Mouse (Mus musculus) R1 (cell line): ENCODE data around the gene Disp2.

Experiments used
- DNase-seq: peaks from one replicate; pipeline ENCODE4 v3.0.0-alpha.2; 2018; ENCODE audit warnings: low read depth, low spot score

The Disp2 gene

GRCm38 (mm10) chr2:118756103-118756502, 23.4 kb upstream of the Disp2 start:
- DNase-seq: no peak

GRCm38 (mm10) chr2:118759828-118760227, 19.7 kb upstream of the Disp2 start:
- DNase-seq: peak; percentile 61

- no peak for DNase-seq
These were observed 19.1 kb upstream of the Disp2 start for GRCm38 (mm10) chr2:118760311-118761025.

GRCm38 (mm10) chr2:118761358-118761757, 18.2 kb upstream of the Disp2 start:
- DNase-seq: no peak

- DNase-seq: peak; percentile 60
These were observed 17.4 kb upstream of the Disp2 start, which contains the start of gene Ccdc9b for GRCm38 (mm10) chr2:118761906-118762783. Gene Ccdc9b, minus strand, starts transcription at chr2:118762661.

GRCm38 (mm10) chr2:118762784-118763148, 16.8 kb upstream of the Disp2 start:
- peak; percentile 54 for DNase-seq

- DNase-seq: peak; percentile 72
These were observed 16.1 kb upstream of the Disp2 start for GRCm38 (mm10) chr2:118763469-118763868.

GRCm38 (mm10) chr2:118764094-118764831, 15.3 kb upstream of the Disp2 start:
- DNase-seq: peak; percentile 85

- DNase-seq: no peak
These were observed 14.6 kb upstream of the Disp2 start for GRCm38 (mm10) chr2:118764875-118765274.

- DNase-seq: no peak
These were observed 13.2 kb upstream of the Disp2 start for GRCm38 (mm10) chr2:118766041-118767033.

GRCm38 (mm10) chr2:118772158-118772874, 7.2 kb upstream of the Disp2 start, which contains the start of gene Phgr1:
Gene Phgr1, plus strand, starts transcription at chr2:118772769.
- DNase-seq: no peak

- no peak for DNase-seq
These were observed 5.0 kb upstream of the Disp2 start for GRCm38 (mm10) chr2:118774536-118774935.

GRCm38 (mm10) chr2:118775396-118775795, 4.1 kb upstream of the Disp2 start:
- DNase-seq: no peak

- DNase-seq: no peak
These were observed 3.7 kb upstream of the Disp2 start for GRCm38 (mm10) chr2:118775846-118776245.

GRCm38 (mm10) chr2:118776295-118776694, 3.2 kb upstream of the Disp2 start:
- no peak for DNase-seq

- no peak for DNase-seq
These were observed 1.1 kb upstream of the Disp2 start for GRCm38 (mm10) chr2:118778418-118778817.

GRCm38 (mm10) chr2:118779065-118779464, 454 bp upstream of the Disp2 start:
- DNase-seq: peak; percentile 40

GRCm38 (mm10) chr2:118781115-118781514, 1.6 kb downstream of the Disp2 start:
- no peak for DNase-seq

GRCm38 (mm10) chr2:118782303-118782702, 2.8 kb downstream of the Disp2 start:
- DNase-seq: no peak

- DNase-seq: no peak
These were observed 3.6 kb downstream of the Disp2 start for GRCm38 (mm10) chr2:118783093-118783492.
